Mouse (Mus musculus) embryonic facial prominence, embryonic 14.5 days (tissue): ENCODE data around the gene Abcc2. TPM values are rescaled to one million over a fixed set of nuclear protein-coding genes. Genes with fewer than 3 reads are reported as not detected.

Source experiments
- ATAC-seq: fragments of 200-750 bp; cut with Nextera tagmentation; 2 replicates; pipeline ENCODE4 v1.8.0; 2017; ENCODE audit warnings: low read depth, moderate number of reproducible peaks, moderate TSS enrichment
- DNase-seq: peaks from one replicate; pipeline ENCODE4 v3.0.0-alpha.2; 2015; ENCODE audit warnings: low spot score
- H3K27ac ChIP-seq: fragments of 300-500 bp; sonication (generic); replicated peaks from 2 replicates; pipeline ENCODE4 v1.5.1; 2014; ENCODE audit warnings: low read depth, mild to moderate bottlenecking, low read length, moderate library complexity
- H3K27me3 ChIP-seq: fragments of 300-500 bp; sonication (generic); replicated peaks from 2 replicates; pipeline ENCODE4 v1.6.1; 2014; ENCODE audit warnings: low read length; ENCODE audit not compliant: control insufficient read depth, insufficient read depth
- H3K36me3 ChIP-seq: fragments of 300-500 bp; sonication (generic); 2 replicates; pipeline ENCODE4 v1.6.1; 2014; ENCODE audit warnings: low read length, mixed read lengths; ENCODE audit not compliant: control insufficient read depth, insufficient read depth
- H3K4me1 ChIP-seq: fragments of 300-500 bp; sonication (generic); 2 replicates; pipeline ENCODE4 v1.6.1; 2014; ENCODE audit warnings: antibody characterized with exemption, low read length; ENCODE audit not compliant: control insufficient read depth, insufficient read depth
- H3K4me2 ChIP-seq: fragments of 300-500 bp; sonication (generic); 2 replicates; pipeline ENCODE4 v1.6.1; 2014; ENCODE audit warnings: low read depth, mild to moderate bottlenecking, low read length, moderate library complexity, mixed read lengths
- H3K4me3 ChIP-seq: fragments of 300-500 bp; sonication (generic); 2 replicates; pipeline ENCODE4 v1.5.1; 2014; ENCODE audit warnings: low read depth, mild to moderate bottlenecking, low read length
- H3K9ac ChIP-seq: fragments of 300-500 bp; sonication (generic); 2 replicates; pipeline ENCODE4 v1.6.1; 2014; ENCODE audit warnings: low read depth, mild to moderate bottlenecking, low read length, moderate library complexity, mixed read lengths
- H3K9me3 ChIP-seq: fragments of 300-500 bp; sonication (generic); 2 replicates; pipeline ENCODE4 v1.6.1; 2016; ENCODE audit warnings: low read length; ENCODE audit not compliant: control insufficient read depth
- WGBS: fragments of 180-500 bp; shearing (Covaris S2); extraction: QIAGEN DNeasy Blood & Tissue Kit; methylation state at CpG from one replicate; pipeline ENCODE4 v1.1.7; 2014; 5-methylcytosine and 5-hydroxymethylcytosine counted together
- polyA plus RNA-seq: library from polyadenylated mRNA; unstranded; fragments of >200 nt; fragmentation: Nextera tagmentation; extraction: Ambion mirVana; gene quantifications from 2 replicates; pipeline ENCODE4 v1.2.1, GENCODE M21; 2014

Gene Abcc2
- polyA plus RNA-seq, 1 experiment from 2014 or later = 0.07 TPM

DNA sequence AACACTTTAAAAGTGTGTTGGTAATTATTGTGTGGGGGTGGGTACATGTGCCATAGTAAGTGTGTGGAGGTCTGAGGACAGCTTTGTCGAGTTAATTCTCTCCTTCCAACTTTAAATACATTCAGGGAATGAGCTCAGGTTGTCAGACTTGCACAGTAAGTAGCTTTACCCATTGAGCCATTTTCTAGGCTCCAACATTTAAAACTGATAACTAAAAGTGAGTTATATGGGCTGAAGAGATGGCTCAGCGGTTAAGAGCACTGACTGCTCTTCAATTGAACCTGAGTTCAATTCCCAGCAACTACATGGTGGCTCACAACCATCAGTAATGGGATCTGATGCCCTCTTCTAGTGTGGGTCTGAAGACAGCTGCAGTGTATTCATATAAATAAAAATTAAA is 27.8 kb upstream of the Abcc2 start:
- no peaks in the 10 kb centered on the region for H3K9me3 ChIP-seq
- H3K36me3 ChIP-seq = peaks cover 15% of the 10 kb centered on the region; the same call in 1 of the 2 replicates
- H3K4me3 ChIP-seq = no peak overlapping the region
- peaks cover 4% of the 10 kb centered on the region; the same call in 1 of the 2 replicates for H3K4me1 ChIP-seq
- 71% methylated on average over 2 of the region's 2 CpGs for WGBS
- ATAC-seq = no peak
- no peak overlapping the region for H3K4me2 ChIP-seq
- DNase-seq = no peak
- H3K27me3 ChIP-seq = no peaks in the 10 kb centered on the region
- no peak overlapping the region for H3K9ac ChIP-seq
- H3K27ac ChIP-seq = no peak overlapping the region

DNA sequence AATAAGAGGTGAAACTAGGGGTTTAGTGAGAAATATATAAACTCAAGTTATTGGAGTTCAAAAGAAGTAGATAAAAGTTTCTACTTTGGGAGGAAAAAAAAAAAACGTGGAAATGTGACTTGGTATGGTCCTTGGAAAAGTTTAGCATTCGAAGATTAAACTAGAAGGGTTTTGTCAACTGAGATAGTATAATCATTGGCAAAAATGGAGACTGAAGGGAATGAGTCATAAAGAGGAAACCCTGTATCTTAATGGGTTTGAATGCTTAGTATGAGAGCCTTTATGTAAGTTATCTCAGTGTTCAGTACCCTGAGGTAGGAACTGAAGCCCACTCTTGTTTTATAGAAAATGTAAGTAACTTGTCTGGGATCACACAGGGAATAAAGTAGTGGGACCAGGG is 27.1 kb upstream of the Abcc2 start:
- H3K9ac ChIP-seq = no peak overlapping the region
- H3K4me1 ChIP-seq = peaks cover 4% of the 10 kb centered on the region; the same call in 1 of the 2 replicates
- no peak overlapping the region for H3K4me3 ChIP-seq
- H3K27me3 ChIP-seq = no peaks in the 10 kb centered on the region
- DNase-seq (no peak), ATAC-seq (no peak)
- no peak overlapping the region for H3K27ac ChIP-seq
- H3K36me3 ChIP-seq = peaks cover 10% of the 10 kb centered on the region; the same call in 1 of the 2 replicates
- H3K4me2 ChIP-seq = no peak overlapping the region
- H3K9me3 ChIP-seq = no peaks in the 10 kb centered on the region
- 68% methylated on average over 2 of the region's 2 CpGs for WGBS

DNA sequence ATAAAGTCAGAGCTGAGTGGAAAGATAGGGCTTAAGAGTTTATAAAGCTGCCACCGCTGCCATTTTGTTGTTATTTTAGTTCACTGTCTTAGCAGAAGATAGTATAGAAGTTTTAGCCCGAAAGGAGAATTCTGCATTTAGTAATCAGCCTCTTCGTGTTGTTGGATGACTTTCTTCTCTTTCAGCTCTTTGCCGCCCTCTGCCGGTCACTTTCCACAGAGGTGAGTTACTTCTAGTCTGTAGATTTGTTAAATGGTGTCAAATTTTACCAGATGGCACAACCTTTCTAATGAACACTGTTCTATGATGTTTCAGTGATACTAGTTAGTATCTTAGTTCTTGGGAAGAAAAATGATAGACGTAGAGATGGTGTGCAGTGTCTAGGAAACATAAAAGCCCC is 21.5 kb upstream of the Abcc2 start:
- no peaks in the 10 kb centered on the region for H3K36me3 ChIP-seq
- no peak overlapping the region for H3K9ac ChIP-seq
- DNase-seq (peak; percentile 72), ATAC-seq (no peak)
- WGBS = 24% methylated on average over 6 of the region's 6 CpGs
- H3K27me3 ChIP-seq = no peaks in the 10 kb centered on the region
- H3K9me3 ChIP-seq = no peaks in the 10 kb centered on the region
- H3K4me2 ChIP-seq = no peak overlapping the region
- no peaks in the 10 kb centered on the region for H3K4me1 ChIP-seq
- H3K4me3 ChIP-seq = no peak overlapping the region
- no peak overlapping the region for H3K27ac ChIP-seq

DNA sequence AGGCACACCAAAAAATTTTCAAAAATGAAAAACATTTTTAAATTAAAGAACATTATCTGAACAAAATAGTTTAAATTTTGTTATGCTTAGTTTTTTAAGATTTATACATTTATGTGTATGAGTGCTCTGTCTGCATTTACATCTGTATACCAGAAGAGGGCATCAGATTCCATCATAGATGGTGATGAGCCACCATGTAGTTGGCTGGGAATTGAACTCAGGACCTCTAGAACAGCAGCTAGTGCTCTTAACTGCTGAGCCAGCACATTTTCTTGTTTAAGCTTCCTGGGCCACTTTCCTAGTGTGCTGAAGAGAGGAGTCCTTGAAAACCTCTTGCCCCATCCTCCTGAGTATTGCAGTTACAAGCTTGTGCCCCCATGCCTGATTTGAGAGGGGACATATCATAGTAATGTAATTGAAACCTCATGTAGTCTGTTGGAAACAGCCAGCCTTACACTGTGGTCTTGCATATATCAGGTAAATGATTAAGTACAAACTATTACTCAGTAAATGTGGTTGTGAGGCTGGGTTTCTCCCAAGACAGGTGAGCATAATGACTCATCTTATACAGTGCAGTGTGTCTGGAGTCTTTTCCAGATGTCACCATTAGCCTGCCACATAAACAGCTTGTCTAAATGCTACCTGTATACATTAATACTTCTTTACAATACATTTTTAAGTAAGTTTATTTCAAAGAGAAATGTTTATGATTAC is 20.3 kb upstream of the Abcc2 start:
- H3K36me3 ChIP-seq = no peaks in the 10 kb centered on the region
- DNase-seq (no peak), ATAC-seq (no peak)
- H3K9me3 ChIP-seq = no peaks in the 10 kb centered on the region
- no peak overlapping the region for H3K9ac ChIP-seq
- no peak overlapping the region for H3K27ac ChIP-seq
- H3K4me1 ChIP-seq = no peaks in the 10 kb centered on the region
- H3K27me3 ChIP-seq = no peaks in the 10 kb centered on the region
- H3K4me2 ChIP-seq = no peak overlapping the region
- H3K4me3 ChIP-seq = no peak overlapping the region

DNA sequence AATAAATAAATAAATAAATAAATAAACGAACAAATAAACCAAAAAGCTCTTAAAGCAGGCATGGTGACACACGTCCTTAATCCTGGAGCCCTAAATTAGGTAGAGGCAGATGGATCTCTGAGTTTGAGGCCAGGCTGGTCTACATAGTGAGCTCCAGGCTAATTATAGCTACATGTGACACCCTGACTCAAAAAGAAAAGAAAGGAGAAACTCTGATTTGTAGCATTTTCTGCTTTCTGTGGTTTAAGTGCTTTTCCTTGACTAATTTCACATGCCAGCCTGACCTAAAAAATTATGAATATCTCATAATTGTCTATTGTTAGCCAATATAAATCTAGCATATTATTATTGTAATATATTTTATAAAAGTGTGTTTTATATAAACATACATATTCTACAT is 19.6 kb upstream of the Abcc2 start:
- Histone ChIP-seq H3K9ac (no peak overlapping the region), H3K4me3 (no peak overlapping the region), H3K27ac (no peak overlapping the region), H3K36me3 (no peaks in the 10 kb centered on the region), H3K27me3 (no peaks in the 10 kb centered on the region), H3K4me2 (no peak overlapping the region), H3K9me3 (no peaks in the 10 kb centered on the region), H3K4me1 (no peaks in the 10 kb centered on the region)
- 73% methylated on average over 2 of the region's 2 CpGs for WGBS
- no peak for DNase-seq
- no peak for ATAC-seq

DNA sequence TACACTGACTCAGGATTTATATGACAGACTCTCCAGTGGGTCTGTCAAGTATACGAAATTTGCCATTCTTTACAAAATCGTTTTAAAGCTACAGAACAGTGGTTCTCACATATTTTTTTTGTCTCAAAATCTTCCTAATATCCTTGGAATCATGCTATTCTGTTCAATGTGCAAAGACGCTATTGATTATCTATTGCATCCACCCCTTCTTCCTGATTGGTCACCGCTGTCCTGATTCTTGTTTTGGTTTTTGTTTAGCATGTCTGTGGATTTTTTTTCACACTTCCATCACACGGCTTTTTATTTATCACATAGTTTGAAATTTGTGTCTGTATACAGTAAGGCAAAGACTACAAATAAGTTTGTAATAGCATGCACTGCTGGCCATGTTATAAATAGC is 15.5 kb upstream of the Abcc2 start:
- Histone ChIP-seq H3K9me3 (no peaks in the 10 kb centered on the region), H3K4me3 (no peak overlapping the region), H3K4me2 (no peak overlapping the region), H3K4me1 (no peaks in the 10 kb centered on the region), H3K9ac (no peak overlapping the region), H3K27ac (no peak overlapping the region), H3K36me3 (peaks cover 3% of the 10 kb centered on the region; the same call in 1 of the 2 replicates), H3K27me3 (no peaks in the 10 kb centered on the region)
- DNase-seq = no peak
- no peak for ATAC-seq
- WGBS = 87% methylated on average over 5 of the region's 5 CpGs

DNA sequence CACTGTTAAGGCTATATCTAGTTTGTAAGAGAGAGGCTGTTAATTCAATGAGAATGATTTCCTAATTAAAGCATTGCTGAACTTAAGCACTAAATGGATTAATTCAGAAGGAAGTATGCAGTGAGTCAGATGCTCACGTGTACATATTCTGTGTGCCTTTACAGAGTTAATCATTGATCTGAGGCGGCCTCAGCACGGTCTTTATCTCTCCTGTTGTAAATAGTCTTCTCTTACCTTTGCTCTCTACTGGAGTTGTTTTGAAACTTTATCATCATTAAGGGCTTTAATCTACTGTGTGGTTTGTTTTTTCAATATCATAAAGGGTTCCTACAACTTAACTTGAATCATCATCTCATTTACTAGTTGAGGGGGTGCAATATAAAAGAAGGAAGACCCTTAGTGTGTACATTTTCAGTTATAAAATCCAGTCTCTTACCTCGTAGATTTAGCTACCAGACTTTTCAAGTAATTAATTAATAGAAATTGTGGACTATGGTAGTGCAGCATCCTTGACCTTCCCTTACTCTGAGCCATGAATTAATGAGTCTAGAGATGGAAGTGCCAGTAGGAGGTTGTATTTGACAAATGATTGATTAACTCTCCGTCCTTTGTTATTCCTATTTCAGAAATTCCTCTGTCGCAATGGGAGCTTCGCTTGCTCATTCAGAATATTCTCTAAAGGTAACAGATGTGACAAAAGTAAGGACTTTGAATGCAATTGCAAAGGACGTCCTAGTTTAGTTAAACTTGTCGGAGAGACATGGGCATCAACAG is 14.3 kb upstream of the Abcc2 start:
- DNase-seq (no peak), ATAC-seq (no peak)
- H3K27me3 ChIP-seq = no peaks in the 10 kb centered on the region
- H3K9ac ChIP-seq = no peak overlapping the region
- no peak overlapping the region for H3K27ac ChIP-seq
- 77% methylated on average over 9 of the region's 9 CpGs for WGBS
- no peak overlapping the region for H3K4me3 ChIP-seq
- no peaks in the 10 kb centered on the region for H3K4me1 ChIP-seq
- H3K9me3 ChIP-seq = no peaks in the 10 kb centered on the region
- peaks cover 3% of the 10 kb centered on the region; the same call in 1 of the 2 replicates for H3K36me3 ChIP-seq
- no peak overlapping the region for H3K4me2 ChIP-seq

DNA sequence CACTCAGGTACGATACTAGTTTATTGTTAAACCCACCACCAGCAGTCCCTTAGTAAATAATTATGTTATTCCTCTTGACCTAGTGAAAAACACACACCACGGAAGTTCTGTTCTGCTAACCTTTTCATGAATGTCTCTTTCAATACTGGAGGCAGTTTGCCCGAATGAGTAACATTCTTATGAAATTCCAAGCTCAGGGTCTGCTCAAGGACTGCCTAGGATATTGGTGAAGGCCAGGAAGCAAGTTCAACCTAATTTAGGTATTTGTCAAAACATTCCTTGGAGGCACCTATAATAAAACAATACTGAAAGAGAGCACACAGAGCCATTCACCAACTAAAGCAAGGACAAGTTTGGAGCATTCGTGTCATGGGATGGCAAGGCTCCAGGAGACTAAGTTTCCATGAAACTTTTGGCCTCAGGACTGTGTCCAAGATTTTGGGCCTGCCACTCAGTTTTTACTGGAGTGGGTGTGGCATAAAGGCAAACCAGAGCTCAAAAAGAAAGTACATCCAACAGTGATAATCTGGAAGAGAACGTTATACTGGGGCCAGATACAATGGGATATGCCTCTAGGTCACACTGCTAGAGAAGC is 12.5 kb upstream of the Abcc2 start:
- Histone ChIP-seq H3K4me2 (no peak overlapping the region), H3K9ac (no peak overlapping the region), H3K4me1 (no peaks in the 10 kb centered on the region), H3K4me3 (no peak overlapping the region), H3K36me3 (peaks cover 3% of the 10 kb centered on the region; the same call in 1 of the 2 replicates), H3K27me3 (no peaks in the 10 kb centered on the region), H3K27ac (no peak overlapping the region), H3K9me3 (no peaks in the 10 kb centered on the region)
- WGBS = 80% methylated on average over 5 of the region's 5 CpGs
- DNase-seq (no peak), ATAC-seq (no peak)
